Mouse (Mus musculus) hindbrain, embryonic 16.5 days (tissue): ENCODE data around the gene Gja8. TPM values are rescaled to one million over a fixed set of nuclear protein-coding genes. Genes with fewer than 3 reads are reported as not detected.

ENCODE experiments used
- ATAC-seq: fragments of 200-750 bp; cut with Nextera tagmentation; 2 replicates; pipeline ENCODE4 v1.8.0; 2017; ENCODE audit warnings: moderate TSS enrichment, moderate library complexity
- H3K27ac ChIP-seq: fragments of 300-500 bp; sonication (generic); 2 replicates; pipeline ENCODE4 v1.5.1; 2014; ENCODE audit warnings: low read depth, mild to moderate bottlenecking, control low read depth, low read length, moderate library complexity
- H3K27me3 ChIP-seq: fragments of 300-500 bp; sonication (generic); replicated peaks from 2 replicates; pipeline ENCODE4 v1.6.1; 2014; ENCODE audit warnings: low read length; ENCODE audit not compliant: control insufficient read depth, insufficient read depth
- H3K36me3 ChIP-seq: fragments of 300-500 bp; sonication (generic); 2 replicates; pipeline ENCODE4 v1.6.1; 2014; ENCODE audit warnings: mild to moderate bottlenecking, low read length, moderate library complexity, mixed read lengths; ENCODE audit not compliant: control insufficient read depth, insufficient read depth
- H3K4me1 ChIP-seq: fragments of 300-500 bp; sonication (generic); 2 replicates; pipeline ENCODE4 v1.6.1; 2014; ENCODE audit warnings: low read depth, low read length; ENCODE audit not compliant: control insufficient read depth, insufficient read depth
- H3K4me2 ChIP-seq: fragments of 300-500 bp; sonication (generic); 2 replicates; pipeline ENCODE4 v1.6.1; 2014; ENCODE audit warnings: mild to moderate bottlenecking, low read length, control low read depth, moderate library complexity
- H3K4me3 ChIP-seq: fragments of 300-500 bp; sonication (generic); 2 replicates; pipeline ENCODE4 v1.5.1; 2014; ENCODE audit warnings: mild to moderate bottlenecking, low read length, control low read depth, moderate library complexity
- H3K9ac ChIP-seq: fragments of 300-500 bp; sonication (generic); 2 replicates; pipeline ENCODE4 v1.6.1; 2014; ENCODE audit warnings: low read depth, mild to moderate bottlenecking, control low read depth, low read length, moderate library complexity
- H3K9me3 ChIP-seq: fragments of 300-500 bp; sonication (generic); 2 replicates; pipeline ENCODE4 v1.6.1; 2014; ENCODE audit warnings: mild to moderate bottlenecking, low read length, moderate library complexity; ENCODE audit not compliant: control insufficient read depth
- WGBS: fragments of 180-500 bp; shearing (Covaris S2); extraction: QIAGEN DNeasy Blood & Tissue Kit; methylation state at CpG from one replicate; pipeline ENCODE4 v1.1.7; 2014; 5-methylcytosine and 5-hydroxymethylcytosine counted together
- polyA plus RNA-seq: library from polyadenylated mRNA; unstranded; fragments of >200 nt; fragmentation: Nextera tagmentation; extraction: Ambion mirVana; gene quantifications from 2 replicates; pipeline ENCODE4 v1.2.1, GENCODE M21; 2015

Gene Gja8
- polyA plus RNA-seq, 1 experiment from 2014 or later = 0.03 TPM

GRCm38 (mm10) chr3:96936241-96936640 lies 10.4 kb upstream of the Gja8 start:
- Histone ChIP-seq H3K4me2 (no peak overlapping the region), H3K9ac (no peak overlapping the region), H3K27me3 (no peaks in the 10 kb centered on the region), H3K27ac (no peak overlapping the region), H3K36me3 (no peaks in the 10 kb centered on the region), H3K4me1 (peaks cover 17% of the 10 kb centered on the region), H3K9me3 (no peaks in the 10 kb centered on the region), H3K4me3 (no peak overlapping the region)
- ATAC-seq = no peak
- 9% methylated on average over 6 of the region's 6 CpGs for WGBS

- Histone ChIP-seq H3K4me1 (peaks cover 3% of the 10 kb centered on the region; the same call in 1 of the 2 replicates), H3K4me2 (no peak overlapping the region), H3K9ac (no peak overlapping the region), H3K27me3 (no peaks in the 10 kb centered on the region; the same call in 1 of the 2 replicates), H3K36me3 (no peaks in the 10 kb centered on the region), H3K4me3 (no peak overlapping the region), H3K9me3 (no peaks in the 10 kb centered on the region), H3K27ac (no peak overlapping the region)
- WGBS = 9% methylated on average over 5 of the region's 5 CpGs
- peak; percentile 68; the same call in 1 of the 2 replicates for ATAC-seq
Measured at GRCm38 (mm10) chr3:96931261-96931681, 5.5 kb upstream of the Gja8 start.

DNA sequence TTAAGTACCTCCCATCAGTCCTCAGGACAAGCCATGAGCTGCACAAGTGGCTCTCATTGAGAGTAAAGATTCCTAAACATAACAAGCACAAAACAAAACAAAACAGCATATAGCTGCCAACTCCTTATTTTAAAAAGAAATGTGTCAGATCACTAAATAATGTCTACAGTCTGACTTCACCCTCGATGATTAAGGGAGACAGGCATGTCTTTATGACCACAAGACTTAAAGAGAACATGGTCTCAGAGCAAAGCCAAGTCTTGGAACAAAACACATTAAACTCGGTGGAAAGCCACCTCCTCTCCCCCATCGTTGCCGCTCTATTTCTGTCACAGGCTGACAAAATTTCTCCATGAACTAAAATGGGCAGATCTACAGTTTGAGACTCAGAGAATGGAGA lies 1.2 kb downstream of the Gja8 start:
- no peak overlapping the region for H3K27ac ChIP-seq
- ATAC-seq = no peak
- no peak overlapping the region for H3K4me2 ChIP-seq
- no peaks in the 10 kb centered on the region for H3K4me1 ChIP-seq
- no peak overlapping the region for H3K9ac ChIP-seq
- no peaks in the 10 kb centered on the region for H3K36me3 ChIP-seq
- H3K27me3 ChIP-seq = no peaks in the 10 kb centered on the region
- H3K4me3 ChIP-seq = no peak overlapping the region
- no peaks in the 10 kb centered on the region for H3K9me3 ChIP-seq
- WGBS = 91% methylated on average over 4 of the region's 4 CpGs

DNA sequence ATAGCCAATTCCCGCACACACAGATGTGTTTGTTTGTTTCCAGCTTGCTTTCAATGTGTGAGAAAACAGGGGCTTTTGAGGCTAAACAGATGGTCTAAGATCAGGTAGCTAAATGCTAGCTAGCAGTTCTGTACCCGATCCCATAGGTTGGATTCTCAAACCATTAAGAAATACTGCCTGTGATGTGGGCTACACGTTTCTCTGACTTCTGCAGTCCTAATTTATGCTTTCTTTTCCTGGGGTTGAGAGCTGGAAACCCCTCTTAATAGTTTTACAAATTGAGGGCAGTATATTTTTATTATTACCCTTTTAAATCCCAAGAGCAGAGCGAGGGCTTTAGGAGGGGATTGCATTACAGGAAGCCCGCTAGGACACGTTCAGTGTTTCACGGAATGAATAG lies 4.8 kb downstream of the Gja8 start:
- Histone ChIP-seq H3K36me3 (no peaks in the 10 kb centered on the region), H3K27me3 (no peaks in the 10 kb centered on the region), H3K9me3 (no peaks in the 10 kb centered on the region), H3K27ac (no peak overlapping the region), H3K4me2 (no peak overlapping the region), H3K4me3 (no peak overlapping the region), H3K9ac (no peak overlapping the region), H3K4me1 (no peaks in the 10 kb centered on the region)
- no peak for ATAC-seq
- 79% methylated on average over 7 of the region's 7 CpGs for WGBS

DNA sequence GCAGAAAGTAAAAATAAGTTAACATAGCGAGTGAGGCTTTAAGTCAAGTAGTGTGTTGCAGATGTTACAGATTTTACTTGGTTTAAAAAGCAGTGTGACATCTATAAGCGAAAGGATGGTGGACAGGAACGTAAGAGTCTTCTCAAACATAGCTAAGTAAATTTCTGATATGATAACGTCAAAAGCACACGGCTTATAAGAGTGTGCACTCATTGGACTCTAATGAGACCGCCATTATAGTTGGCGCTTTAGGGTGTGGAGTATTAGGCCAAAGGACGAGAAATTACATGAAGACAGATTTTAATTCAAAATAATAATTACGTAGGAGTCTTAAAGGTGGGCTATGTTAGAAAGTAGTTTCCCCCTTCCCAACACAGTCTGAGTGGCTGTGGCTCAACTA lies 20.2 kb downstream of the Gja8 start:
- H3K27ac ChIP-seq = no peak overlapping the region; the same call in 1 of the 2 replicates
- peak overlapping the region; percentile 86 for H3K4me2 ChIP-seq
- peak overlapping the region; percentile 82 for H3K9ac ChIP-seq
- H3K27me3 ChIP-seq = 0 out of 2 replicates have a peak, but pooled peaks cover 3% of the 10 kb centered on the region
- H3K9me3 ChIP-seq = no peaks in the 10 kb centered on the region
- peak overlapping the region; percentile 59 for H3K4me3 ChIP-seq
- no peaks in the 10 kb centered on the region for H3K36me3 ChIP-seq
- 47% methylated on average over 9 of the region's 9 CpGs for WGBS
- H3K4me1 ChIP-seq = peaks cover 9% of the 10 kb centered on the region
- ATAC-seq = peak; percentile 54; the same call in 1 of the 2 replicates

- WGBS = 0% methylated on average over 29 of the region's 40 CpGs
- Histone ChIP-seq H3K4me2 (peak within 1 kb of the TSS; percentile 86), H3K27ac (peak within 1 kb of the TSS; percentile 55), H3K4me3 (peak within 1 kb of the TSS; percentile 59), H3K9ac (peak within 1 kb of the TSS; percentile 82), H3K9me3 (no peaks in the 10 kb centered on the region), H3K27me3 (0 out of 2 replicates have a peak, but pooled peaks cover 3% of the 10 kb centered on the region), H3K36me3 (no peaks in the 10 kb centered on the region), H3K4me1 (peaks cover 9% of the 10 kb centered on the region)
- peak; percentile 98 for ATAC-seq
Measured at GRCm38 (mm10) chr3:96904851-96905541, 20.8 kb downstream of the Gja8 start, which contains the start of gene Gpr89. Gpr89 (minus strand) TSS chr3:96905346.

- peak within 1 kb of the TSS; percentile 86 for H3K4me2 ChIP-seq
- peak within 1 kb of the TSS; percentile 82 for H3K9ac ChIP-seq
- no peaks in the 10 kb centered on the region for H3K9me3 ChIP-seq
- peak within 1 kb of the TSS; percentile 59 for H3K4me3 ChIP-seq
- 0 out of 2 replicates have a peak, but pooled peaks cover 3% of the 10 kb centered on the region for H3K27me3 ChIP-seq
- peak within 1 kb of the TSS; percentile 55 for H3K27ac ChIP-seq
- 0 out of 2 replicates have a peak, but pooled peaks have one; percentile 4 for ATAC-seq
- 10% methylated on average over 14 of the region's 14 CpGs for WGBS
- H3K36me3 ChIP-seq = no peaks in the 10 kb centered on the region
- H3K4me1 ChIP-seq = peaks cover 9% of the 10 kb centered on the region
Measured at GRCm38 (mm10) chr3:96904393-96904792, 21.4 kb downstream of the Gja8 start, which contains the start of gene Gja5. Gja5 (plus strand) TSS chr3:96904693.

DNA sequence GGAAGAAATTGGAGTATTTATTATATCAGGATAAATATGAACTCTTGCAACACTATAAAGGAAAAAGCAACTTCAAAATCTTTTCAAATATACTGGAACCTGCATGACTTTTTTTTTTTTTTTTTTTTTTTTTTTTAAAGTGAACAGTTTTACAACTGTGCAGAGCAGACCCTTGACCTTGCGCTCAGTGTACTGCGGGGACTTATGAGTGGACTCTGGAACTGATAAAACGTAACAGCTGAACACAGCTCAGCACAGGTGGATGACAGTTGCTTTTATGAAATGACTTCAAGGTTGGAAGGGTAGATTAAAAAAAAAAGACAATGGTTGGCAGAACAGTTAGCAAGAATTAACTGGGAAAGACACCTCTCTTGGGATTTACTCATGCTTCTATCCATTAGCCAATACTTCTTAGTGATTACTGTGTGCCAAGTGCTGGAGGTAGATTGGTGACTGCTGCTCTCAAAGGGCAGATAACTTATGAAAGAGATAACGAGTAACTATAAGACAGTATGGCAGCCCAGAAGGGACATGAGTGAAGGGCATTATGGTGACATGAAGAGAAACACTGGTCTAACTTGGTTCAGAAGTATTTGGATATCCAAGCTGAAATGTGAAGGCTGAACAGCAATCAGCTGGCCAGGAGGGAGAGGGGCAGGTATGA lies 23.4 kb downstream of the Gja8 start:
- no peak overlapping the region for H3K4me3 ChIP-seq
- no peaks in the 10 kb centered on the region for H3K9me3 ChIP-seq
- WGBS = 91% methylated on average over 4 of the region's 4 CpGs
- no peak overlapping the region for H3K4me2 ChIP-seq
- no peak overlapping the region for H3K9ac ChIP-seq
- H3K36me3 ChIP-seq = no peaks in the 10 kb centered on the region
- H3K27me3 ChIP-seq = no peaks in the 10 kb centered on the region
- H3K27ac ChIP-seq = no peak overlapping the region
- ATAC-seq = no peak
- peaks cover 9% of the 10 kb centered on the region for H3K4me1 ChIP-seq

DNA sequence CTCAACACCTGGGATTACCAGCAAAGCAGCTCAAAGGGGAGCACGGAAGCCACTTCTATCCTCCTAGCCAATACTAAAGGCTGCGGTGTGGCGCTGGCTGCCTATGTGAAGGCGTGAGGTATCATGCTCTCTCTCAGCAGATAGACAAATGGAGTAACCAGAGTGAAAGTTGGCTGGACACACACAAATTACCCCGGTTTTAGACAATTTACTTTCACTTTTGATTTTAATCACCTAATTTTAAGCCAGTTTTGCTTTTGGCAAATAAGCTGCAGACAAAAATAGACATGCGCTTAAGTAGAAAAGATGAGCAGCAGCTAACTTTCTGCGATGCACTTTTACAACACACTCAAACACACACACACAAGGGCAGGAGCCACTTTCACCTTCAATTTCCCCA lies 42.1 kb downstream of the Gja8 start:
- Histone ChIP-seq H3K9ac (no peak overlapping the region), H3K36me3 (peaks cover 37% of the 10 kb centered on the region), H3K4me2 (no peak overlapping the region), H3K9me3 (no peaks in the 10 kb centered on the region), H3K4me3 (no peak overlapping the region), H3K4me1 (no peaks in the 10 kb centered on the region), H3K27me3 (no peaks in the 10 kb centered on the region), H3K27ac (no peak overlapping the region)
- no peak for ATAC-seq
- 95% methylated on average over 7 of the region's 7 CpGs for WGBS
